Mouse (Mus musculus) hindbrain, embryonic 15.5 days (tissue): ENCODE measurements around the gene Trak2. TPM values are rescaled to one million over a fixed set of nuclear protein-coding genes. Genes with fewer than 3 reads are reported as not detected.
"Not testable (repeated sequence)": the region's sequence is repeated elsewhere in the genome, so short reads cannot be mapped to it uniquely, and the experiment has no call there.

Experiments
- ATAC-seq: fragments of 200-750 bp; cut with Nextera tagmentation; 2 replicates; pipeline ENCODE4 v1.8.0; 2017; ENCODE audit warnings: low read depth, moderate number of reproducible peaks, moderate TSS enrichment; ENCODE audit not compliant: low FRiP score
- H3K27ac ChIP-seq: fragments of 300-500 bp; sonication (generic); replicated peaks from 2 replicates; pipeline ENCODE4 v1.5.1; 2015; ENCODE audit warnings: mild to moderate bottlenecking, inconsistent platforms
- H3K27me3 ChIP-seq: fragments of 300-500 bp; sonication (generic); 2 replicates; pipeline ENCODE4 v1.6.1; 2015; ENCODE audit warnings: control low read depth, inconsistent platforms
- H3K36me3 ChIP-seq: fragments of 300-500 bp; sonication (generic); 2 replicates; pipeline ENCODE4 v1.6.1; 2015; ENCODE audit warnings: control low read depth, inconsistent platforms
- H3K4me1 ChIP-seq: fragments of 300-500 bp; sonication (generic); replicated peaks from 2 replicates; pipeline ENCODE4 v1.6.1; 2015; ENCODE audit warnings: control low read depth, inconsistent platforms
- H3K4me2 ChIP-seq: fragments of 300-500 bp; sonication (generic); 2 replicates; pipeline ENCODE4 v1.6.1; 2015; ENCODE audit warnings: moderate library complexity, mild to moderate bottlenecking, inconsistent platforms
- H3K4me3 ChIP-seq: fragments of 300-500 bp; sonication (generic); 2 replicates; pipeline ENCODE4 v1.5.1; 2015; ENCODE audit warnings: mild to moderate bottlenecking, inconsistent platforms
- H3K9ac ChIP-seq: fragments of 300-500 bp; sonication (generic); 2 replicates; pipeline ENCODE4 v1.6.1; 2015; ENCODE audit warnings: inconsistent platforms
- H3K9me3 ChIP-seq: fragments of 300-500 bp; sonication (generic); 2 replicates; pipeline ENCODE4 v1.6.1; 2016; ENCODE audit warnings: control low read depth, inconsistent platforms
- WGBS: fragments of 180-500 bp; shearing (Covaris S2); methylation state at CpG from one replicate; pipeline ENCODE4 v1.1.7; 2015; 5-methylcytosine and 5-hydroxymethylcytosine counted together
- polyA plus RNA-seq: library from polyadenylated mRNA; unstranded; fragments of >200 nt; fragmentation: Nextera tagmentation; extraction: Ambion mirVana; gene quantifications from 2 replicates; pipeline ENCODE4 v1.2.1, GENCODE M21; 2015

The Trak2 gene
- polyA plus RNA-seq, 1 experiment from 2014 or later: 18.7 TPM

- Histone ChIP-seq H3K27ac (no peak overlapping the region), H3K4me3 (no peak overlapping the region), H3K4me2 (no peak overlapping the region), H3K9ac (no peak overlapping the region), H3K9me3 (no peaks in the 10 kb centered on the region), H3K27me3 (no peaks in the 10 kb centered on the region), H3K4me1 (peaks cover 13% of the 10 kb centered on the region), H3K36me3 (no peaks in the 10 kb centered on the region)
- no peak for ATAC-seq
Observed at GRCm38 (mm10) chr1:58962865-58963264, 10.4 kb downstream of the Trak2 start.

- ATAC-seq: no peak
- no peak overlapping the region for H3K4me2 ChIP-seq
- WGBS: 93% methylated on average over 5 of the region's 5 CpGs
Observed at GRCm38 (mm10) chr1:58962418-58962817, 10.8 kb downstream of the Trak2 start.

GRCm38 (mm10) chr1:58961152-58961893 lies 11.9 kb downstream of the Trak2 start:
- 71% methylated on average over 12 of the region's 12 CpGs for WGBS
- Histone ChIP-seq H3K9me3 (no peaks in the 10 kb centered on the region), H3K36me3 (no peaks in the 10 kb centered on the region), H3K9ac (no peak overlapping the region), H3K4me1 (peaks cover 13% of the 10 kb centered on the region), H3K4me3 (no peak overlapping the region), H3K27ac (no peak overlapping the region), H3K27me3 (no peaks in the 10 kb centered on the region), H3K4me2 (no peak overlapping the region)
- ATAC-seq: no peak

More at GRCm38 (mm10) chr1:58962418-58962817, 10.8 kb downstream of the Trak2 start:
- no peak overlapping the region for H3K27ac ChIP-seq
- peaks cover 13% of the 10 kb centered on the region for H3K4me1 ChIP-seq
- no peaks in the 10 kb centered on the region for H3K9me3 ChIP-seq
- no peaks in the 10 kb centered on the region for H3K27me3 ChIP-seq
- H3K9ac ChIP-seq: no peak overlapping the region
- H3K36me3 ChIP-seq: no peaks in the 10 kb centered on the region
- no peak overlapping the region for H3K4me3 ChIP-seq

- Histone ChIP-seq H3K4me3 (no peak overlapping the region), H3K27ac (no peak overlapping the region), H3K4me1 (peaks cover 13% of the 10 kb centered on the region), H3K9me3 (no peaks in the 10 kb centered on the region), H3K9ac (no peak overlapping the region), H3K36me3 (no peaks in the 10 kb centered on the region), H3K27me3 (no peaks in the 10 kb centered on the region), H3K4me2 (no peak overlapping the region)
- WGBS: 80% methylated on average over 2 of the region's 2 CpGs
- no peak for ATAC-seq
Observed at GRCm38 (mm10) chr1:58959682-58960081, 13.5 kb downstream of the Trak2 start.

- ATAC-seq, H3K36me3 ChIP-seq, H3K4me3 ChIP-seq, H3K4me2 ChIP-seq, H3K27me3 ChIP-seq, H3K9ac ChIP-seq, H3K27ac ChIP-seq, H3K9me3 ChIP-seq: not testable (repeated sequence)
- peaks cover 13% of the 10 kb centered on the region for H3K4me1 ChIP-seq
- 75% methylated on average over 16 of the region's 16 CpGs for WGBS
Observed at GRCm38 (mm10) chr1:58958789-58959526, 14.3 kb downstream of the Trak2 start.

GRCm38 (mm10) chr1:58957931-58958330 lies 15.3 kb downstream of the Trak2 start:
- WGBS: 66% methylated on average over 2 of the region's 2 CpGs
- Histone ChIP-seq H3K4me1 (peaks cover 10% of the 10 kb centered on the region), H3K4me2 (no peak overlapping the region), H3K36me3 (no peaks in the 10 kb centered on the region), H3K27ac (no peak overlapping the region), H3K27me3 (no peaks in the 10 kb centered on the region), H3K4me3 (no peak overlapping the region), H3K9me3 (no peaks in the 10 kb centered on the region), H3K9ac (no peak overlapping the region)
- ATAC-seq: no peak

GRCm38 (mm10) chr1:58956229-58956628 lies 17.0 kb downstream of the Trak2 start:
- 88% methylated on average over 9 of the region's 9 CpGs for WGBS
- H3K27me3 ChIP-seq: no peaks in the 10 kb centered on the region
- H3K4me2 ChIP-seq: no peak overlapping the region
- H3K4me3 ChIP-seq: no peak overlapping the region
- H3K36me3 ChIP-seq: no peaks in the 10 kb centered on the region
- H3K27ac ChIP-seq: no peak overlapping the region
- H3K4me1 ChIP-seq: peaks cover 7% of the 10 kb centered on the region
- no peak for ATAC-seq
- no peaks in the 10 kb centered on the region for H3K9me3 ChIP-seq
- H3K9ac ChIP-seq: no peak overlapping the region

GRCm38 (mm10) chr1:58955716-58956115 lies 17.5 kb downstream of the Trak2 start:
- H3K9me3 ChIP-seq: no peaks in the 10 kb centered on the region
- peaks cover 7% of the 10 kb centered on the region for H3K4me1 ChIP-seq
- WGBS: 88% methylated on average over 3 of the region's 3 CpGs
- H3K4me2 ChIP-seq: no peak overlapping the region
- H3K27ac ChIP-seq: no peak overlapping the region
- H3K4me3 ChIP-seq: no peak overlapping the region
- H3K36me3 ChIP-seq: no peaks in the 10 kb centered on the region
- ATAC-seq: no peak
- H3K9ac ChIP-seq: no peak overlapping the region
- no peaks in the 10 kb centered on the region for H3K27me3 ChIP-seq

GRCm38 (mm10) chr1:58954578-58955410 lies 18.4 kb downstream of the Trak2 start:
- Histone ChIP-seq H3K27ac (no peak overlapping the region), H3K4me1 (peaks cover 7% of the 10 kb centered on the region), H3K9ac (no peak overlapping the region), H3K9me3 (no peaks in the 10 kb centered on the region), H3K27me3 (no peaks in the 10 kb centered on the region), H3K4me3 (no peak overlapping the region), H3K4me2 (no peak overlapping the region), H3K36me3 (no peaks in the 10 kb centered on the region)
- ATAC-seq: no peak
- WGBS: 84% methylated on average over 8 of the region's 8 CpGs

- 93% methylated on average over 9 of the region's 9 CpGs for WGBS
Observed at GRCm38 (mm10) chr1:58953686-58954434, 19.4 kb downstream of the Trak2 start.

GRCm38 (mm10) chr1:58952997-58953396 lies 20.2 kb downstream of the Trak2 start:
- WGBS: 71% methylated on average over 4 of the region's 4 CpGs
- H3K27me3 ChIP-seq: no peaks in the 10 kb centered on the region
- H3K4me1 ChIP-seq: peaks cover 1% of the 10 kb centered on the region
- H3K4me3 ChIP-seq: no peak overlapping the region
- H3K9ac ChIP-seq: no peak overlapping the region
- no peaks in the 10 kb centered on the region for H3K36me3 ChIP-seq
- ATAC-seq: no peak
- no peak overlapping the region for H3K4me2 ChIP-seq
- H3K9me3 ChIP-seq: no peaks in the 10 kb centered on the region
- H3K27ac ChIP-seq: no peak overlapping the region

More at GRCm38 (mm10) chr1:58953686-58954434, 19.4 kb downstream of the Trak2 start:
- Histone ChIP-seq H3K36me3 (no peaks in the 10 kb centered on the region), H3K4me2 (no peak overlapping the region), H3K27me3 (no peaks in the 10 kb centered on the region), H3K9ac (no peak overlapping the region), H3K9me3 (no peaks in the 10 kb centered on the region), H3K4me1 (peaks cover 7% of the 10 kb centered on the region), H3K27ac (no peak overlapping the region), H3K4me3 (no peak overlapping the region)
- ATAC-seq: no peak
